Mouse (Mus musculus) liver, embryonic 11.5 days (tissue): Measurements from ENCODE around the gene Castor1. TPM values are rescaled to one million over a fixed set of nuclear protein-coding genes. Genes with fewer than 3 reads are reported as not detected.
A peak's percentile ranks its signal among the peaks of the same experiment; 100 is the strongest.

Source experiments
- ATAC-seq: fragments of 200-750 bp; cut with Nextera tagmentation; replicated peaks from 2 replicates; pipeline ENCODE4 v1.8.0; 2017; ENCODE audit warnings: moderate number of reproducible peaks, mild to moderate bottlenecking, moderate TSS enrichment, moderate library complexity; ENCODE audit not compliant: low FRiP score
- DNase-seq: peaks from one replicate; pipeline ENCODE4 v3.0.0-alpha.2; 2017; ENCODE audit warnings: low spot score
- H3K27ac ChIP-seq: fragments of 300-500 bp; sonication (generic); 2 replicates; pipeline ENCODE4 v1.5.1; 2014; ENCODE audit warnings: mild to moderate bottlenecking, low read depth, low read length, control low read depth
- H3K27me3 ChIP-seq: fragments of 300-500 bp; sonication (generic); replicated peaks from 2 replicates; pipeline ENCODE4 v1.6.1; 2014; ENCODE audit warnings: low read length, mixed read lengths; ENCODE audit not compliant: control insufficient read depth, insufficient read depth
- H3K36me3 ChIP-seq: fragments of 300-500 bp; sonication (generic); 2 replicates; pipeline ENCODE4 v1.6.1; 2014; ENCODE audit warnings: mild to moderate bottlenecking, low read length, moderate library complexity, mixed read lengths; ENCODE audit not compliant: control insufficient read depth, insufficient read depth
- H3K4me1 ChIP-seq: fragments of 300-500 bp; sonication (generic); replicated peaks from 2 replicates; pipeline ENCODE4 v1.6.1; 2014; ENCODE audit warnings: low read length, mixed read lengths; ENCODE audit not compliant: control insufficient read depth, insufficient read depth
- H3K4me2 ChIP-seq: fragments of 300-500 bp; sonication (generic); 2 replicates; pipeline ENCODE4 v1.6.1; 2014; ENCODE audit warnings: mild to moderate bottlenecking, control low read depth, moderate library complexity
- H3K4me3 ChIP-seq: fragments of 300-500 bp; sonication (generic); 2 replicates; pipeline ENCODE4 v1.5.1; 2014; ENCODE audit warnings: low read depth, low read length, control low read depth
- H3K9ac ChIP-seq: fragments of 300-500 bp; sonication (generic); 2 replicates; pipeline ENCODE4 v1.6.1; 2014; ENCODE audit warnings: low read depth, low read length, control low read depth
- H3K9me3 ChIP-seq: fragments of 300-500 bp; sonication (generic); 2 replicates; pipeline ENCODE4 v1.6.1; 2016; ENCODE audit warnings: low read length, inconsistent platforms, mixed read lengths; ENCODE audit not compliant: control insufficient read depth
- WGBS: fragments of 180-500 bp; shearing (Covaris S2); extraction: QIAGEN DNeasy Blood & Tissue Kit; methylation state at CpG from one replicate; pipeline ENCODE4 v1.1.7; 2014; 5-methylcytosine and 5-hydroxymethylcytosine counted together
- polyA plus RNA-seq: library from polyadenylated mRNA; unstranded; fragments of >200 nt; fragmentation: Nextera tagmentation; extraction: Ambion mirVana; gene quantifications from 2 replicates; pipeline ENCODE4 v1.2.1, GENCODE M21; 2014

Castor1 gene
- polyA plus RNA-seq, 1 experiment from 2014 or later = 2.0 TPM

GRCm38 (mm10) chr11:4222046-4222950 lies 4.3 kb downstream of the Castor1 start:
- DNase-seq (no peak), ATAC-seq (no peak)
- no peaks in the 10 kb centered on the region for H3K36me3 ChIP-seq
- H3K9ac ChIP-seq = no peak overlapping the region
- H3K9me3 ChIP-seq = no peaks in the 10 kb centered on the region
- no peak overlapping the region for H3K4me2 ChIP-seq
- WGBS = 69% methylated on average over 17 of the region's 17 CpGs
- H3K4me1 ChIP-seq = peaks cover 34% of the 10 kb centered on the region
- H3K27me3 ChIP-seq = peaks cover 5% of the 10 kb centered on the region; the same call in 1 of the 2 replicates
- no peak overlapping the region for H3K4me3 ChIP-seq
- peak overlapping the region; percentile 38 for H3K27ac ChIP-seq

- Histone ChIP-seq H3K36me3 (no peaks in the 10 kb centered on the region), H3K9me3 (no peaks in the 10 kb centered on the region), H3K27me3 (peaks cover 4% of the 10 kb centered on the region; the same call in 1 of the 2 replicates), H3K4me3 (peak overlapping the region; percentile 56), H3K4me2 (peak overlapping the region; percentile 57), H3K27ac (peak overlapping the region; percentile 68), H3K4me1 (peaks cover 28% of the 10 kb centered on the region), H3K9ac (peak overlapping the region; percentile 69)
- ATAC-seq (peak; percentile 87), DNase-seq (peak; percentile 73)
- 45% methylated on average over 5 of the region's 7 CpGs for WGBS
Measured at GRCm38 (mm10) chr11:4223393-4224188, 5.6 kb downstream of the Castor1 start.

GRCm38 (mm10) chr11:4224223-4224622 lies 6.2 kb downstream of the Castor1 start:
- H3K4me3 ChIP-seq = peak overlapping the region; percentile 56
- peaks cover under 1% of the 10 kb centered on the region; the same call in 1 of the 2 replicates for H3K27me3 ChIP-seq
- ATAC-seq = no peak
- no peak for DNase-seq
- peak overlapping the region; percentile 68 for H3K27ac ChIP-seq
- no peaks in the 10 kb centered on the region for H3K9me3 ChIP-seq
- peak overlapping the region; percentile 69 for H3K9ac ChIP-seq
- H3K36me3 ChIP-seq = no peaks in the 10 kb centered on the region
- H3K4me2 ChIP-seq = peak overlapping the region; percentile 57
- peaks cover 25% of the 10 kb centered on the region for H3K4me1 ChIP-seq
- WGBS = 59% methylated on average over 2 of the region's 2 CpGs

- 75% methylated on average over 5 of the region's 5 CpGs for WGBS
- DNase-seq = no peak
- peak; percentile 53 for ATAC-seq
- H3K27ac ChIP-seq = peak overlapping the region; percentile 55
- no peaks in the 10 kb centered on the region for H3K27me3 ChIP-seq
- H3K36me3 ChIP-seq = no peaks in the 10 kb centered on the region
- H3K4me1 ChIP-seq = peaks cover 22% of the 10 kb centered on the region
- H3K4me2 ChIP-seq = peak overlapping the region; percentile 57
- peak overlapping the region; percentile 37; the same call in 1 of the 2 replicates for H3K9ac ChIP-seq
- H3K4me3 ChIP-seq = 0 out of 2 replicates have a peak overlapping the region, but pooled peaks have one; percentile 11
- H3K9me3 ChIP-seq = no peaks in the 10 kb centered on the region
Measured at GRCm38 (mm10) chr11:4226569-4227325, 8.7 kb downstream of the Castor1 start.

GRCm38 (mm10) chr11:4228463-4228862 lies 10.4 kb downstream of the Castor1 start:
- no peaks in the 10 kb centered on the region for H3K27me3 ChIP-seq
- H3K27ac ChIP-seq = no peak overlapping the region
- H3K9ac ChIP-seq = no peak overlapping the region
- 56% methylated on average over 8 of the region's 8 CpGs for WGBS
- no peak for ATAC-seq
- no peak overlapping the region for H3K4me3 ChIP-seq
- DNase-seq = no peak
- no peak overlapping the region for H3K4me2 ChIP-seq
- peaks cover 18% of the 10 kb centered on the region for H3K4me1 ChIP-seq
- H3K36me3 ChIP-seq = no peaks in the 10 kb centered on the region
- H3K9me3 ChIP-seq = no peaks in the 10 kb centered on the region

GRCm38 (mm10) chr11:4229841-4230240 lies 11.8 kb downstream of the Castor1 start:
- no peak for DNase-seq
- Histone ChIP-seq H3K4me3 (no peak overlapping the region), H3K4me2 (no peak overlapping the region), H3K27ac (no peak overlapping the region), H3K27me3 (no peaks in the 10 kb centered on the region), H3K9me3 (no peaks in the 10 kb centered on the region), H3K4me1 (peaks cover 15% of the 10 kb centered on the region), H3K9ac (no peak overlapping the region), H3K36me3 (no peaks in the 10 kb centered on the region)
- WGBS = 60% methylated on average over 4 of the region's 4 CpGs
- no peak for ATAC-seq

- H3K4me2 ChIP-seq = no peak overlapping the region
- H3K9me3 ChIP-seq = no peaks in the 10 kb centered on the region
- no peak overlapping the region for H3K9ac ChIP-seq
- ATAC-seq = no peak
- H3K36me3 ChIP-seq = no peaks in the 10 kb centered on the region
- DNase-seq = no peak
- H3K27ac ChIP-seq = no peak overlapping the region
- no peak overlapping the region for H3K4me3 ChIP-seq
- 91% methylated on average over 2 of the region's 2 CpGs for WGBS
- H3K4me1 ChIP-seq = peaks cover 21% of the 10 kb centered on the region
- H3K27me3 ChIP-seq = no peaks in the 10 kb centered on the region
Measured at GRCm38 (mm10) chr11:4231435-4231834, 13.4 kb downstream of the Castor1 start.

- no peak overlapping the region for H3K4me3 ChIP-seq
- H3K4me2 ChIP-seq = no peak overlapping the region
- ATAC-seq = no peak
- H3K4me1 ChIP-seq = peaks cover 19% of the 10 kb centered on the region; the same call in 1 of the 2 replicates
- H3K27me3 ChIP-seq = no peaks in the 10 kb centered on the region
- H3K9ac ChIP-seq = no peak overlapping the region
- no peaks in the 10 kb centered on the region for H3K36me3 ChIP-seq
- no peak overlapping the region for H3K27ac ChIP-seq
- DNase-seq = no peak
- WGBS = 48% methylated on average over 12 of the region's 12 CpGs
- no peaks in the 10 kb centered on the region for H3K9me3 ChIP-seq
Measured at GRCm38 (mm10) chr11:4232644-4233043, 14.6 kb downstream of the Castor1 start.
